Mouse (Mus musculus) cortical plate, adult 2 months (tissue): Measurements from ENCODE around the gene Zfp319.

Experiments used
- CTCF ChIP-seq: fragments of 200-500 bp; IDR thresholded peaks from 2 replicates; pipeline ENCODE4 v1.5.1; 2011; ENCODE audit warnings: mild to moderate bottlenecking, control low read depth, low read length; ENCODE audit not compliant: insufficient read depth; ENCODE audit errors: extremely low read depth
- POLR2A ChIP-seq: fragments of 200-500 bp; IDR thresholded peaks from 2 replicates; pipeline ENCODE4 v1.6.1; 2011; ENCODE audit warnings: mild to moderate bottlenecking, low read length, control low read depth; ENCODE audit not compliant: insufficient read depth; ENCODE audit errors: extremely low read depth

- TF ChIP-seq CTCF (no peak), POLR2A (no peak)
Observed at GRCm38 (mm10) chr8:95377863-95378291, 46.1 kb upstream of the Zfp319 start.
